Mouse (Mus musculus) hindbrain, postnatal 0 days (tissue): ENCODE measurements around the gene Mapk10. TPM values are rescaled to one million over a fixed set of nuclear protein-coding genes. Genes with fewer than 3 reads are reported as not detected.
"Not testable (repeated sequence)": the region's sequence is repeated elsewhere in the genome, so short reads cannot be mapped to it uniquely, and the experiment has no call there.

Source experiments
- ATAC-seq: fragments of 200-750 bp; cut with Nextera tagmentation; 2 replicates; pipeline ENCODE4 v1.8.0; 2017; ENCODE audit warnings: mild to moderate bottlenecking, moderate TSS enrichment, moderate library complexity
- DNase-seq: peaks from one replicate; pipeline ENCODE4 v3.0.0-alpha.2; 2015; ENCODE audit warnings: low spot score
- H3K27ac ChIP-seq: fragments of 300-500 bp; sonication (generic); 2 replicates; pipeline ENCODE4 v1.5.1; 2014; ENCODE audit warnings: mild to moderate bottlenecking
- H3K27me3 ChIP-seq: fragments of 300-500 bp; sonication (generic); 2 replicates; pipeline ENCODE4 v1.6.1; 2014; ENCODE audit warnings: low read length, mixed read lengths; ENCODE audit not compliant: insufficient read depth
- H3K36me3 ChIP-seq: fragments of 300-500 bp; sonication (generic); 2 replicates; pipeline ENCODE4 v1.6.1; 2014; ENCODE audit warnings: low read length, mixed read lengths; ENCODE audit not compliant: insufficient read depth
- H3K4me1 ChIP-seq: fragments of 300-500 bp; sonication (generic); 2 replicates; pipeline ENCODE4 v1.6.1; 2014; ENCODE audit warnings: antibody characterized with exemption, low read length, mixed read lengths; ENCODE audit not compliant: insufficient read depth
- H3K4me2 ChIP-seq: fragments of 300-500 bp; sonication (generic); 2 replicates; pipeline ENCODE4 v1.6.1; 2014; ENCODE audit warnings: low read depth, mild to moderate bottlenecking, low read length, moderate library complexity, mixed read lengths
- H3K4me3 ChIP-seq: fragments of 300-500 bp; sonication (generic); 2 replicates; pipeline ENCODE4 v1.5.1; 2014; ENCODE audit warnings: low read length
- H3K9ac ChIP-seq: fragments of 300-500 bp; sonication (generic); replicated peaks from 2 replicates; pipeline ENCODE4 v1.6.1; 2014; ENCODE audit warnings: mild to moderate bottlenecking, low read length, moderate library complexity, mixed read lengths
- H3K9me3 ChIP-seq: fragments of 300-500 bp; sonication (generic); 2 replicates; pipeline ENCODE4 v1.6.1; 2016; ENCODE audit warnings: low read length, mixed read lengths
- CTCF ChIP-seq: IDR thresholded peaks from 2 replicates; pipeline ENCODE4 v1.5.1; 2016; ENCODE audit warnings: antibody characterized with exemption, control low read depth, low read depth
- whole genome bisulfite sequencing: fragments of 180-500 bp; shearing (Covaris S2); extraction: QIAGEN DNeasy Blood & Tissue Kit; methylation state at CpG from one replicate; pipeline ENCODE4 v1.1.7; 2014; 5-methylcytosine and 5-hydroxymethylcytosine counted together
- polyA plus RNA-seq: library from polyadenylated mRNA; unstranded; fragments of >200 nt; fragmentation: Nextera tagmentation; extraction: Ambion mirVana; gene quantifications from 2 replicates; pipeline ENCODE4 v1.2.1, GENCODE M21; 2015
- total RNA-seq: library from RNA; depleted of rRNA; stranded (reverse); fragments of >200 nt; gene quantifications from 2 replicates; pipeline ENCODE4 v1.2.3, GENCODE M21; 2014

The Mapk10 gene
- total and polyA plus RNA-seq, 2 experiments from 2014 or later: 80.1 to 108 TPM

DNA sequence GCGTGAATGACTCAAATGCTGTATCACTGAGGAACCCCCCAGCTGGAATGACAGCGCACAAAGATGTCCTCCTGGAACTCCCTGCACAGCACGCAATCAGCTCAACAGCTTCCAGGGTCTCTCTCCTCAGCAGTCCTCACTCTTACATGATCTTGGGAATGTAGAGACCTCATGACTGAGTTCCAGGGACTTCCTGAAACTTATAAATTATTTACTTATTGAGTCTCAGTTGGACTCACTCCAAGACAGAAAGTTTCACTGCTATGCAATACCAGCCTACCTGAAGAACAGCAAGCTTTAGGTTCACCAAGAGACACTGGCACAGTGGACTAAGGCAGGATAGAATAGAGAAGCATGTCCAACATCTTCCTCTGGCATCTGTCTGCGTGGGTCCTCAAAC is 312.8 kb downstream of the Mapk10 start:
- no peak for TF ChIP-seq CTCF
- WGBS: 92% methylated on average over 4 of the region's 4 CpGs

DNA sequence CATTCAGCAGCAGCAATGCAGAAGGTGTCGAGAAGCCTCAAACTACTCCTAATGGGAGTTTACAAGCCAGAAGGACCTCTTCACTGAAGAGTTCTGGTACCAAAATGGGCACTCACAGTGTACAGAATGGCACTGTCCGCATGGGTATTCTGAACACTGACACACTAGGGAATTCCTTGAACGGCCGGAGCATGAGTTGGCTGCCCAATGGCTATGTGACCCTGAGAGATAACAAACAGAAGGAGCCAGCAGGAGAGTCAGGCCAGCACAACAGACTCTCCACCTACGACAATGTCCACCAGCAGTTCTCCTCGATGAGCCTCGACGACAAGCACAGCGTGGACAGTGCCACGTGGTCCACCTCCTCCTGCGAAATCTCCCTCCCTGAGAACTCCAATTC is 318.9 kb downstream of the Mapk10 start:
- H3K36me3 ChIP-seq: no peaks in the 10 kb centered on the region
- H3K4me2 ChIP-seq: no peak overlapping the region
- no peak overlapping the region for H3K27ac ChIP-seq
- no peak overlapping the region for H3K4me3 ChIP-seq
- no peaks in the 10 kb centered on the region for H3K4me1 ChIP-seq
- no peak for ATAC-seq
- no peak for TF ChIP-seq CTCF
- WGBS: 95% methylated on average over 11 of the region's 11 CpGs
- no peaks in the 10 kb centered on the region for H3K9me3 ChIP-seq
- no peaks in the 10 kb centered on the region for H3K27me3 ChIP-seq
- no peak for DNase-seq
- no peak overlapping the region for H3K9ac ChIP-seq

More for the DNA sequence above, 312.8 kb downstream of the Mapk10 start:
- ATAC-seq: no peak
- no peaks in the 10 kb centered on the region for H3K9me3 ChIP-seq
- no peak for DNase-seq
- no peak overlapping the region for H3K4me3 ChIP-seq
- H3K4me1 ChIP-seq: no peaks in the 10 kb centered on the region
- no peaks in the 10 kb centered on the region for H3K27me3 ChIP-seq
- H3K9ac ChIP-seq: no peak overlapping the region
- no peak overlapping the region for H3K4me2 ChIP-seq
- H3K36me3 ChIP-seq: no peaks in the 10 kb centered on the region
- H3K27ac ChIP-seq: no peak overlapping the region

- Histone ChIP-seq H3K4me1 (no peaks in the 10 kb centered on the region), H3K36me3 (no peaks in the 10 kb centered on the region), H3K27ac (no peak overlapping the region), H3K4me2 (no peak overlapping the region), H3K4me3 (no peak overlapping the region), H3K9me3 (no peaks in the 10 kb centered on the region), H3K9ac (no peak overlapping the region), H3K27me3 (no peaks in the 10 kb centered on the region)
- ATAC-seq: no peak
- no peak for DNase-seq
- 87% methylated on average over 2 of the region's 2 CpGs for WGBS
- TF ChIP-seq CTCF: no peak
These were observed 322.0 kb downstream of the Mapk10 start for GRCm38 (mm10) chr5:102889163-102889488.

GRCm38 (mm10) chr5:102888482-102889162 is 322.5 kb downstream of the Mapk10 start:
- TF ChIP-seq CTCF: no peak
- 72% methylated on average over 14 of the region's 14 CpGs for WGBS
- H3K27ac ChIP-seq: no peak overlapping the region
- ATAC-seq (0 out of 2 replicates have a peak, but pooled peaks have one; percentile 35), DNase-seq (peak; percentile 15)
- no peaks in the 10 kb centered on the region for H3K4me1 ChIP-seq
- H3K4me2 ChIP-seq: no peak overlapping the region
- no peak overlapping the region for H3K4me3 ChIP-seq
- H3K36me3 ChIP-seq: no peaks in the 10 kb centered on the region
- no peak overlapping the region for H3K9ac ChIP-seq
- H3K27me3 ChIP-seq: no peaks in the 10 kb centered on the region
- H3K9me3 ChIP-seq: no peaks in the 10 kb centered on the region

DNA sequence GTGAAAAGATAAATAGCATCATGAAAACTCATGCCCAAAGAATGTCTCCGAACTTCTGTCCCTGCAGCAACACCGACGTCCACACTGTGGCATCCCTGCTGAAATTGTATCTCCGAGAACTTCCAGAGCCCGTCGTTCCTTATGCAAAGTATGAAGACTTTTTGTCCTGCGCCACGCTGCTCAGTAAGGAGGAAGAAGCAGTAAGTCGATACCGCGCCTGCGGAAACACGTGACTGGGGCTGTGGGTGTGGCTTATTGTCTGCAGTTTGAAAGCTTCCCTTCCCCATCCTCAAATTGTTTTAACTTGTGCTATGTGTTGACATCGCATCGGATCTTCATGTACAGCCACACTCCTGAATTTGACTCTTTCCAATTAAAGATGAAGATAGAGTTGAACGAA is 335.5 kb downstream of the Mapk10 start:
- TF ChIP-seq CTCF: no peak
- Histone ChIP-seq H3K9ac (no peak overlapping the region), H3K4me1 (no peaks in the 10 kb centered on the region), H3K4me3 (no peak overlapping the region), H3K27me3 (no peaks in the 10 kb centered on the region), H3K27ac (no peak overlapping the region), H3K36me3 (no peaks in the 10 kb centered on the region), H3K4me2 (no peak overlapping the region), H3K9me3 (no peaks in the 10 kb centered on the region)
- ATAC-seq: no peak
- WGBS: 73% methylated on average over 16 of the region's 16 CpGs
- DNase-seq: no peak

- Histone ChIP-seq H3K4me2 (peak overlapping the region; percentile 27; the same call in 1 of the 2 replicates), H3K27ac (no peak overlapping the region), H3K36me3 (no peaks in the 10 kb centered on the region), H3K27me3 (no peaks in the 10 kb centered on the region), H3K4me3 (no peak overlapping the region), H3K9ac (no peak overlapping the region), H3K4me1 (no peaks in the 10 kb centered on the region), H3K9me3 (no peaks in the 10 kb centered on the region)
- TF ChIP-seq CTCF: peak; percentile 92
- 39% methylated on average over 11 of the region's 11 CpGs for WGBS
- peak; percentile 81 for ATAC-seq
- peak; percentile 90 for DNase-seq
These were observed 336.4 kb downstream of the Mapk10 start for GRCm38 (mm10) chr5:102874605-102875298.

- DNase-seq, H3K4me1 ChIP-seq, H3K27me3 ChIP-seq, H3K4me3 ChIP-seq, H3K9ac ChIP-seq, H3K27ac ChIP-seq, H3K36me3 ChIP-seq, ATAC-seq, H3K4me2 ChIP-seq, H3K9me3 ChIP-seq: not testable (repeated sequence)
- 83% methylated on average over 9 of the region's 9 CpGs for WGBS
These were observed 338.1 kb downstream of the Mapk10 start for GRCm38 (mm10) chr5:102872996-102873395.
